Mouse (Mus musculus) layer of hippocampus, adult 9-10 months (tissue): ENCODE measurements around the gene Slf2.
A peak's percentile ranks its signal among the peaks of the same experiment; 100 is the strongest.

ENCODE experiments used
- DNase-seq: peaks from one replicate; pipeline ENCODE4 v3.0.0; 2022; ENCODE audit warnings: low spot score

Gene Slf2

DNA sequence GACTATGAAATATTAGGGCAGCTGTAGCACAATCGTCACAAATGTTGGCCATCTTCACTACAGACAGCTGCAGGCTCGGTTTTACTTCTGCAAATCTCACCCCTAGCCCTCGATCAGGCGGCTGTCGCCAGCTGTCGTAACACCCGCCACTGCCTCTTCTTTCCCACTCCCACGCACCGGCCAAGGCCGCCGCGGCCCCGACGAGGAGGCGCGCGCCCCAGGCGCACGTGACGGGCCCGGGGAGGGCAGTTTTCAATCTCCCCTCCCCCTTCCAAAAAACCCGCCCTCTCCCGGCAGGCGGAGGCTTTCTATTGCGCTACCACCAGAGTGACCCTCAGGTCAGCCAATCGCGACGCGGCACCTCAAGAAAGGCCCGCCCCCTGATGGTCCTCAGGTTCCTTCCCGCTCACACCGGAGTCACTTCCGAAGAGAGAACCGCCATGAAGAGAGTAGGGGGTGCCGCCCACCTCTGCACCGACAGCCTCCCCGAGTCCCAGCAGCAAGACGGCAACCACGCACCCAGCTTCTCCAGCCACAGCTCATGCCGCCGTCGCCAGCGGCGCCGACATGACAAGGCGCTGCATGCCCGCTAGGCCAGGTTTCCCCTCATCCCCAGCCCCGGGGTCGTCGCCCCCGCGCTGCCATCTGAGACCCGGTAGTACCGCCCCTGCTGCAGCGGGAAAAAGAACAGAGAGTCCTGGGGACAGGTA, at the start of gene Slf2:
Slf2 (plus strand) TSS at position 408 of the 710 bp plus-strand sequence.
- peak; percentile 95 for DNase-seq

DNA sequence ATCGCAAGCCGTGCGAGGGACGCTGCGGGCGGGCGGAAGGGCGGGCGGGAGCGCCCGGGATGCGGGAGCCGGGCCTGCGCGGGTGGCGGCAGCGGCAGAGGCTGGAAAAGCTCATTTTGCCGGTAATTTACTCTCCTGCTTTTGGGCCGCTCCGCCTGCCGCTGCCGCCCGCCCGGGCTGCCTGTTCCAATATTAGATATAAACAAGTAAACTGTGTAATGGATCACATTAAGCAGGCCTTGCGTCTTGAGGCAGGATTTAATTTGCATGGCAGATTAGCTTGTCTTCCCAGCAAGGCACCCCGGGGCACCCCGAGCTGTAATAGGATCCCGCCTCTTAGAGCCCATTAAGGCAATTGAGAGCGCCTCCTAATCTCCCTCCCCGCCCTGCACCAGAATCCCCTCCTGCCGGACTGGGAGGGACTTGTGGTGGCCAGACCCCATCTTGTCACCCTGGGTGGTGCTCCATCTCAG, 48.4 kb upstream of the Slf2 start:
- no peak for DNase-seq

DNA sequence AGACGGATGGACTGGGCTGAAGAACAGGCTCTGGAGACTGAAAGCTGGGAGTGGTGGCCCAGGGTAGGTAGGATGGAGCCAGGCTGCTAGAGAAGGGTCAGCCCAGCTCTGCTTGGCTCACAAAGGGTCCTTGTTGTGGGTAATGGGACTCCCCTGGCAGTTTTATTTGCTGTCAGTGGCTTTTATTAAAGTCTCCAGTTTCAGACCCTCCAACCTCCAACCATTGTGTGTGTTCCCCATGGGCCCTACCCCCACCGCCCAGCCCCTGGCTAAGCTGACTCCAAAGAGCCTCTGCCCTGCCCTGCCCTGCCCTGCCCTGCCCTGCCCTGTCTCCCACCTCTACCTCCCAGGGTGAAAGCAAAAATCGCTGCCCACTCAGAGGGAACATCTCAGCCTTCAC, 46.6 kb upstream of the Slf2 start:
- no peak for DNase-seq

DNA sequence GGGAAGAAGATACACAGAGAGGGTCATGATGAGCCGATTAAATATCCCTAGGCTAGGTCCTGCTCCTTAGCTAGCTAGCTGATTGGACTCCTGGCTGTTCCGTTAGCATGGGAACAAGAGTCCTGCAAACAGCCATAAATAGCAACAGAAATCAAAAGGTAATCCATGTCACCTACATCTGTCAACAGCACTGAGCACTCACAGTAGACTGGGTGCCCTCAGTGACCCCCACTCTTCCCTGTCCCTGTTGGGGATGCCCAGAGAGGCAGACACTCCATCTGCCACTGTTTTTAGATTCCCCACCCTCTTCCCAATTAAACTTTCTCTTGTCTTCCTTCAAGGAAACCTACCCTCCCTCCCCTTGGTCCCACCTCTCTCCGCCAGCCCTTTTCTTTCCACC, 44.5 kb upstream of the Slf2 start:
- DNase-seq = no peak

DNA sequence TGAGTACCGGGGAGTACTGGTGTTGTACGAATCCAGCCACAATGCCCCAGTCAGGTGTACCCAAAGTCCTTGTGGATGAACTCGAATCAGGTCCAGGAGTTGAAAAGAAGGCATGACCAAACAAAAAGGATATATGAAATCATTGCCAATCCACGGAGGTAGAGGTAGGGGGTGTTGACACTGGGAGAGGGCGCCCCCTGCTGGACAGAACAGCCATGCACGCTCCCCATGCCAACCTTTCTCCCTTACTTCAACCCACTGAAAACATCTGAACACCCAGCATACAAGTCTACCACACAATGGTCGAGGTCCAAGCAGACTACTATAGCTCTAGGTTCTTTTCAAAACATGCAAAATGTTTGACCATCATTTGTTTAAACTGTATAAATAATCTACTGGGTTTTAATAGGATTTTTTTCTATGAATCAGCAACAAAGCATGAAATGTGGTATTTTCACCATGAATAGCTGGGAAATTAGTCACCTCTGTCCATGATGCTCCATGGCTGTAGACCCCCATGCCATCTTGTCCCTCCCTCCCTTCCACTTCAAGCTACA, 43.2 kb upstream of the Slf2 start:
- DNase-seq = peak; percentile 63

DNA sequence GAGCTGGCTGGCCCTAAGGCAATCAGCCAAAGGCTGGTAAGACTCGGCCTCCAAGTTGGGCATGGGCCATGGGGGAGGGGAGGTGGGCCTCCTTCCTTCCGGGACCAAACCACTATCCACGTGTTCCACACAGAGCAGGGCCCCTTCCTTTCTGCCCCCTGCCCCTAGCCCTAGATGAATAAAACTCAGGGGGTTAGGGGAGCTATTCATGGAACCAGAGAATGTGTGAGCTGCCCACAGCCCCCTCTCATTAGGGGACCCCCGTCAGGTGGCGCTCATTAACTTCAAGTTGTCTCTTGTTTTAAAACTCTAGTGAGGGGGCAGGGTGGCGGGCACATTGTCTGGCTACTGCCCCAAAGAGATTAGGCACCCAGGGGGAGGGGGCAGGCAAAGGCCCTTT, 41.4 kb upstream of the Slf2 start:
- no peak for DNase-seq

DNA sequence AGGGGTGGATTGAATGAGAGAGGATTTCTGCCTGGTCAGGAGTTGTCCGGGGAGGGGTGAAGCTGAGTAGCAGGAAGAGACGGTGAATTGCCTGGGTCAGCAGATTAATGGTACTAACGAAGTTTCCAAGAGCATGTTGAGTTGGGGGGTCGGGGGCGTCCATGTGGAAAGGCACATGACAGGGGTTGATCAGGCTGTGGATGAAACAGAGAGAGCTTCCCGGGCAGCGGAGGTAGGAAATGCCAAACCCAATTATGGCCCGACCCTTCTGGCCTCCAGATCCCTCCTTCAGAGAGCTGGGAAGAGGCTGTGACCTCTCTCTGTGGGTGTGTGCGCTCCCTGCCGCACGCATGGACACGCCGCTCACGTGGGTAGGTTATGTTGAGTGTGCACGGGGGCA, 39.5 kb upstream of the Slf2 start:
- DNase-seq = no peak

DNA sequence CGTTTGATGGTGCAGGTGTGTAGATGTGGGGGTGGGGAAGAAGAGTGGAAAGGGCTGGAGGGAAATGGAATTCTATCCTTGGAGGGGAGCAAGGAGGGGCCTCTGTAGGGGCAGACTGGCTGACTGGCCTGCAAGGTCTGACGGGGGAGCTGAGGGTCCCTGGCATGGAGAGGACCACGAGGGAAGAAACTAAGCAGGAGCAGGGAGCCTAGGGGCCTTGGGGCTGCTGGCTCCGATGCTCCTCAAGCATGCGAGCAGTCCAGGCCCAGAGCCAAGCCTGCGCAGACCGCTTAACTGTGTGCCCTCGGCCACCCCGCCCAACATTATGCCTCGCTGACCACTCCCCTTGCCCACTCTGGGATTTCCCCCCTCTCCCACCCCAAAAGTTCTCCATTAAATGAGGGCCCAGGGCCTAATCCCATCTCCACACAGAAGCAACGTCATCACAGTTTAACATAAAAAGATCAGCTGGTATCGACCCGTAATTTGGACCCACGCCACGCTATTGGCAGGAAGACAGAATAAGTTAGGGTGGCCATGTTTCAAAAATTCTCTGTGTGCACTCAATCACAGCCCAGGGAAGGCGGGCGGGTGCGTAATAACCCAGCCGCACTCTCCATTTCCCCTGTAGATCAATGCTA, 37.6 kb upstream of the Slf2 start:
- DNase-seq = no peak

DNA sequence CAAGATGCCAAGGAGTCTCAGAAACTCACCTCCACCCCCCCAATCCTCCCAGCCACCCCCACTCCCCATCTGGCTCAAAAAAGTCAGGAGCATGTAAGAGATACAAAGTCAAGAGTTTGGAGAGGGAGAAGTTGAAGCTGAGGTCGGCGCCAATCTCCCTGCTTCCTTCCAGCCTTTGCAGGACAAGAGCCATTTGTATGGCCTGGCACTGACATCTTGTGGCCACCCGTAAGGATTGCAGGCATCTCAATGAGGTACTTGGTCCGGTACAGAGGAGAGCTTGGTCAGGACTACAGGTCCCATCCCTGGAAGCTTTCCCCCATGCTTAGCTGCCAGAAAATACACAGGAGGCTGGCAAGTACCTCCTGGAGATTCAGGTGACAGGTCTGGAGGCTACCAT, 35.7 kb upstream of the Slf2 start:
- DNase-seq = no peak

DNA sequence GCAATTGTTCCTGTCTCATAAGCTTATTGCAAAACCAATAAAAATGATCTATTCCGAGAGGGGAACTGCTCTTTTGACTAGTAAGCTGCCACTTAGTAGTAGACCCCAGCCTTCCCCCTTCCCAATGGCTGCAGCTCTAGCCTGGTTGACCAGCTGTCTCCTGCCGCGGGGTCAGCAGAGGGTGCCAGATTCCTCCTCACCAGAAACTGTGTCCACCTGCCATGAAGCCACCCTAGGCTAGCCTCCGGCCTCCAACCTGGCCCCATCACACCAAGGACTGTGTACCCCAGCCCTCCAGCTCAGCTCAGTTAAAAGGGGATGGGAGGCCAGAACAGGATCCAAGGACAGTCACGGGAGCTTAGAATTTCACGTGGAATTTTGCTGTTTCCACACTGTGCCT, 34.5 kb upstream of the Slf2 start:
- no peak for DNase-seq

DNA sequence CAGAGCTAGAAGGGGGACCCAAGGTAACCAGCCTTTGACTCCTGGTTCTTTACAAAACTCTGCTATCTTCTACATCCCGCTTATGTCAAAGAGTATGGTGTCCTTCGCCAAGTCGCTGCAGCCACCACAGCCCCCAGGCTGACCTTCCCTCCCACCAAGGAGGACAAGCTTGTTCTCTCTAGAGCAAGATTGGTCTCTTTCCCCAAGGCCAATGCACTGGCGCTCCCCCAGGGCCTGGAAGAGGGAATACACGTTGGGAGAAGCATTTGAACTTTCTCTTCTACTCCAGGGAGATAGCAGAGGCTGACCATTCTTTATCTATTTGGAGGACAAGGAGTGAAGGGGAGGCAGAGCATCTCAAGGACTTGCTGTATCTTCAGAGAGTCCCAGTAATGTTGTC, 33.4 kb upstream of the Slf2 start:
- no peak for DNase-seq

DNA sequence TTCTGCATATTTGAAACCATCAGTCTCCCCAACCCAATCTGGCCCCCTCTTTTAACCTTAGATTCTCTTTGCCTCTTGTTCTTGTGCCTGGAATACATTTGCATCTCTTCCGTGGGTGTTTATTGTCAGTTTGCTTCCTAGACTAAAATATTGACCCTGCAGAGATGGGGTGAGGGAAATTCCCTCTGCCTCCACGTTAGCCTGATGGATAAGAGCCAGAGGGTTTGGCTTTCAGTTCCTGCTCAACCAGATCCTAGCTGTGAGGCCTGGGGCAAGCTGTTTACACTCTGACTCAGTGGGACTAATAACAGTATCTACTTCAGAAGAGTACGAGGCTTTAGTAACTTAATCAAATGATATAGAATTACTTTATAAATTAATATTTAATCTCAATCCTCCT, 32.3 kb upstream of the Slf2 start:
- no peak for DNase-seq

DNA sequence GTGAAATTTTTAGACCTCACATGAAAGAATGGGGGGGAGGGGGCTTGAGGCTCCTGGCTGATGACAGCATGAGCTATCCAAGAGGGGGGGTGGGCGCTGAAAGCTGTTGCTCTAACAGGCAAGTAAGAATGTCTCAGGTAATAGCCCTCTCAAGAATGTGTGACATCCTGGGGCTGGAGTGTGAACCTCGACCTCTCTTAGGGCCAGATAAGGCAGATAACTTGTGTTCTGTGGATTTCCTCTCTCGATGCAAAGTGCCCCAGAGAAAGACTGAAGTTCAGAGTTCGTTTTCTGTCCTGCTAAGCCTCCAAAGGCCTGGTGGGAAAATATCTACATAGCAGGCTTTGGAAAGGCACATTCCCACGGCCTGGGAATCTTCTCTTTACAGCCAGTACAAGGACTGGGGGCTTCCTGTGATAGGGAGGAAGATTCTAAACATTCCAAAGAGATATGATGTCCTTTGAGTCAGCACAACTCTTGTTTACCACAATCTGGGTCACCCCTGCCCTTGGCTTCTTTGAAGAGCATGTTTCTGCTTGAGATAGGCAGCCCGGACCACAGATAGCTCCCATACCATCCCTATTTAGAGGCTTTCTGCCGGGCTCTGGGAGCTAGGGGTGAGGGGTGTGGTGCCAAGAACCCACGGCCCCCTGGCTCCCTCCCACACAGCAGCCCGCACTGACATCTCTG, 31.7 kb upstream of the Slf2 start:
- no peak for DNase-seq

DNA sequence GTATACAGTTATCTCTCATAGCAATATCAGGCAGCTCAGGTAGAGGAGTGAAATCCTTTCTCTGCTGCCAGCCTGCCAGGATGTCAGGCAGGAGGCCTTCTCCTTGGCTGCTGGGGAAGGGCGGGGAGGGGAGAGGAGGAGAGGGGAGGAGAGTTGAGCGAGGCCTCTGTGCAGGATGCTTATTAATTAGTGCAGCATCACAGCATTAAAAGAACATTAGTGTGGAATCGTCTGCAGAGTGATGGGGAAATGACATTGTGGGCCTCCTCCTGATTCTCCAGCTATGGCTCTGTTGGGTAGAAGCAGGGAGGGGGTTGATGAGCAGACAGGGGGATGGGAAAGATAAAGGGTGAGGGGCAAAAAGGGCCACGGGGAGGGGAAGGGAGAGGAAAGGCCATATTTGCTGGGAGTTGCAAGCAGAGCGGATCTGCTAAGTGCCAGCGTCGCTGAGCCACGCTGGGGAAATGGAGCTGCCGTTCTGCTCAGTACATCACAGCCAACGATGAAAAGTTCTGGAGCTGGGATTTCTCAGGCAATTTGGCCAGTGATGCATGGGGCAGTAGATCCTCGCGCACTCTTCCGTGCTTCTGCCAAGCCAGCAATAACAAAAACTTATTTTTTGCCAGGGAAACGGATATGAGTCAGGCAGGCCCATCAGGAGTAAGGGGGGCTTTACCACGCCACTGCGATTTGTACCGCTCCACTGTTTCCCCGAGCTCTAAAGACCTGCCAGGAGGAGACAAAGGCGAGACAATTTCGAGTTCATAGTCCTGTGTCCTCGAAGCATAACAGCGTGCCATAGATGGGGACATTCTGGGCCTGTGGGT, 30.8 kb upstream of the Slf2 start:
- DNase-seq = no peak

DNA sequence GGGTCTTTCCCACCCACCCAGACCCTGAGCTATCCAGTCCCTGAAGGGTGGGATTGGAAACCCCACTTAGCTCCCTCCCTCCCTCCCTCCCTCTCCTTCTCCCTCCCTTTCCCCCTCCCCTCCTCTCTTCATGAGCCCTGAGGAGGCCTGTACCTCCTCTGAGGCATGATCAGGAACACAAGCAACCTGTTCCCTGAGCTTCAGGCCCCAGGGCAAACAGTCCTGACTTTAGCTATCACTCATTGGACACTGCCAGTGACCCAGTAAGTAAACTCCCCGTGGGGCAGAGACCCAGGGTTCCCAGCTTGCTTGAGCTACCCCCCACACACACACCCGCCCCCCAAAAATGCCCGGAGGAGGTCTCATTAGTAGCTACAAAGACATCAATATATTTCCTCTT, 29.9 kb upstream of the Slf2 start:
- DNase-seq = no peak

DNA sequence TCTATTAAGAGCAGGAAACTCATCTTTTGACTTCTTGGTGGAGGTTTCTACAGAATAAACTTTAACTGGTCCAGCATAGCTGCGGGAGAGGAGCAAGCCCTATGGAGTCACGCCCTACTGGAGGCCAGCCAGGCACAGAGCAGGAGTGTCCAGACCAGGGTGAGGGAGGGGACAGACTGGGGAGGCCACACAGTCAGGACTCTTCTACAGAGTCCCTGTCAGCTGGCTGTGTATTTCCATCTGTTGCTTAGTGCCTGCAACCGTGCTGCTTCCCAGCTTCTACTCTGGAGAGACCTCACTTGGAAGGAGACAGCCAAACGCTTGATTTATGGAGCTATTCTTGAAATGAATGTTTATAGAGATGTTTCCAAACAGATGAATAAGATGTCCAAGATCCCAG, 28.6 kb upstream of the Slf2 start:
- no peak for DNase-seq

DNA sequence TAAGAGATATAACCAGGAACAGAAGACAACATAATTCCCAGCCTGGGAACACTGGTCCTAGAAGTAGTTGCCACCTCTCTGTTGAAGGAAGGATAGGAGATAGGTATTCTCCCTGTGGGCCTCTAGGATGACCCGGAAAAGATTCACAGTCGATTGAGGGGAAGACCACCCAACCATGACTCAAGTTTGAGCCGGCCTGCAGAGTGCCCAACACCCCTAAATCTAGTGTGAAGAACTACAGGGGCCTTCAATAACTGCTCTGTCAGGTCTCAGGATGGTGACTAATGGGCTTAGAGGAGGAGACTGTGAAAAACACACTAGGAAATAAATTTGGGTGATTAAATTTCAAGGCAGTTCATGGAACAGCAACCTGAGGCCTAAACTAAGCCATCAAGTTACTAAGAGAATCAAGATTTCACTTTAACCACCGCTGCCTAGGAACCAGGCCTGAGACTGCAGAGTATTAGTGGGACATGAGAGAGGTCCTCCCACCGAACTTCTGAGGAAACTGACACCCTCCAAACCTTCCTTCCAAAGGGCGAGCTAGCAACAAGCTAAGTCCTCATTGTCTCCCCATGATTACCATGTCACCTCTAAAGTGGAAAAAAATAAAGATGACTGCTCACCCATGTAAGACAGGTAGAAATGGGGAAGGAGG, 27.5 kb upstream of the Slf2 start:
- DNase-seq = no peak

DNA sequence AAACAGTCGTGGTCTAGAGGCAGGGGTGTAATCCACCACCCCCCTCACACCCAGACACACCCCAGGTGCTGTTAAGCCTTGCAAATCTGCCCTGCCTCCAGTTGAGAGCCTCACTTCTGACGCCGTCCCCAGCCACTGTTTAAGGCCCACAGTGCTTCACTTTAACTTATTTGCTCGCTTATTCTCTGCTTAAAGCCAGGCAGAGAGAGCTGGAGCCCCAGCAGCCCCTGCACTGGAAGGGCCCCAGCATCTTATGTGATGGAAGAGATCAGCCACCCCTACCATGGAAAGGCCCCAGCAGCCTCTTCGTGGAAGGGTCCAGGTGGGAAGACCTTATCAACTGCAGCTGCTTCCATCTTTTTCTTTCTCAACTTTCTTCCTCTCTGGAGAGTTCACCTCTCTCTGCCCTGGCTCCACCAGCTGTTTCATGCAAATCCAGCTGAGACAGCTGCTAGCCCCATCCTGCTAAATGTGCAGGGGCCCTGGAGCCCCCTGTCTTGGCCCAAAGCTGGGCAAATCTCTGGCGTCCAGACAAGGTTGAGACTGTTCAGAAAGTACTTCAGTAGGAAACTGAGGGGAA, 26.7 kb upstream of the Slf2 start:
- no peak for DNase-seq

DNA sequence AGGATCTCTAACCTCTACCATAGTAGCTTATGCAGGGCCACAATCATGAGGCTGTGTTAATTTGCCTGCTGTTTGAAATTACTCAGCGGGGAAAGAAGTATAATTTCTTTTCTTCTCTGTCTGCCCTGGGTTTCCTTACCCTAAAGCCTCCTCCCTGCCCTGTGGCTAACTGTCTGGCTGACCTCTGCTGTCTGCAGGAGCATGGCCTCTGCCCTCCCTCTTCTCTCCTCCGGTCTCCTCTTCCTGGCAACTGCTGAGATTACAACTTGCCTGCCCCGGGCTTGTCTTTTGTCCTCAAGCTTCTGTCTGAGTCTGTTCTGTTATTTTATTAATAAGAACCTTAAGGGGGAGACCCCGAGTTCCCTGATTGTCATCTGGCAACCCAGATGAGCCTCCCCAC, 25.6 kb upstream of the Slf2 start:
- no peak for DNase-seq

DNA sequence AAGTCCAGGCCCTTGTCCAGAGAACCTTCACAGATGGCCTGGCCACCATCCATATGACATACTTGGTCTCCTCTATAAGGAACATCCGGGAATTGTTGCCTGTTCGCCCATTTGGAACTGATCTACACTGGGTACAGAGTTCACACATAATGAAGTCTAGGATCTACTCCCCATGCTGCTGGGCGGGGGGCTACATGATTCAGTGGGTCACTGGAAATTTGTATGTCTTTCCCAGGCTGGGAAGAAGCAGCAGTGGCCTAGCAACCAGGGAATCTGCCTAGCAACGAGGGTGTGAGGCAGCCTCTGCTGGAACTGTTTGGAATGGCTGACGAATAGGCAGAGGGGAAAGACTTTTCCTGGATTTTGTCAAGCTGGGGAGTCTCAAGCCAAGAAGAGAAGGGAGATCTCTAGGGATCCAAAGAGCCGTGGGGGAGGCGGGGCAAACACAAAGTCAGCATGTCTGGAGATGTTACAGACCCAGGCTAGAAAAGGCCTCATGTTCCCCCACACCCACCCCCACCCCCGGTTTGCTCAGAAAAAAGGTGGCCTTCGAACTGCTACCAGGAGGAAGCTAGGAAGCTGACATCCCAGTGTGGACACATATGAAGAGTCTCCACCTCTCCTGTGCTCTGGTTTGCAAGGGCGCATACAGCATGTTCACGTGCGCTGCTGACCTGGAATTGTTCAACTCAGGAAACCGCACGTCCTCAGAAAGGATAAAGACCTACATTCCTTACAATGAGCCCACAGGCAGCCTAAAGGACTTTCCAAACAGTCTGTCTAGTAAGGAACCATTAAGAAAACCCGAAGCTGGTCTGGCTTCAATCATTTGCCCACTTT, 22.9 kb upstream of the Slf2 start:
- no peak for DNase-seq
